Mouse (Mus musculus) gastrocnemius, postnatal 14 days (tissue): Measurements from ENCODE around the gene Tex9. TPM values are rescaled to one million over a fixed set of nuclear protein-coding genes. Genes with fewer than 3 reads are reported as not detected.

Experiments used
- DNase-seq: peaks from one replicate; pipeline ENCODE4 v3.0.0; 2021; ENCODE audit warnings: mixed read lengths
- intact Hi-C: fragments of 180-260 bp; cut with DNase I; formaldehyde crosslinking; loops from one replicate; pipeline ENCODE4 v1.15.1; 2025; ENCODE audit warnings: low total_unique reads
- long read RNA-seq, 2 experiments: library from polyadenylated mRNA; stranded (forward); transcript quantifications; one replicate each; pipeline ENCODE4 v2.0.0; 2021
- total RNA-seq, 2 experiments: library from RNA; stranded (reverse); gene quantifications; 2 replicates each; pipeline ENCODE4 v1.2.3; 2021

Gene Tex9
- total RNA-seq = 1 to 10 TPM; 3.0 to 3.1 TPM
- long read RNA-seq, experiment 1, partial matches to known transcripts = 0 of 2 reads
- long read RNA-seq, experiment 1, other reads (novel, unspliced or antisense) = 1 of 2 reads
- long read RNA-seq, experiment 2, partial matches to known transcripts = 0 of 1 reads
- long read RNA-seq, experiment 2, other reads (novel, unspliced or antisense) = 1 of 1 reads

DNA sequence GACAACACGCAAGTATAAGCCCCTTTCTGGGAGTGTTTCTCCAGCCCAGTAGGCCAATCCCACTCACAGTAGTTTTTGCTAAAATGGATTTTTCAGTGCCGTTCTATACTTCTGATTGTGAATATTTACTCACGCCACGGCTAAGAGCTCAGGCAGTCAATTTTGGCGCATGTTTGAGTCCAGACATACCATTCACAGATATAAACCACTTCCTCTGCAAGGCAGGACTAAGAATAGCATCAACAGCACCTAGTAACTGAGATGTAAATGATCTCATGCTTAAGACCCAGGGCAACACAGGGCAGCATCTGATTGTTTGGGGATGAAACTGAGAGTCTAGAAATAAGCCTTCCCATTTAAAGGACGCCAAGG lies at the start of gene Tex9:
TSS of gene Tex9 (minus strand) at position 19 of the 372 bp plus-strand sequence.
- no peak for DNase-seq
- intact Hi-C loops = no loop called here

DNA sequence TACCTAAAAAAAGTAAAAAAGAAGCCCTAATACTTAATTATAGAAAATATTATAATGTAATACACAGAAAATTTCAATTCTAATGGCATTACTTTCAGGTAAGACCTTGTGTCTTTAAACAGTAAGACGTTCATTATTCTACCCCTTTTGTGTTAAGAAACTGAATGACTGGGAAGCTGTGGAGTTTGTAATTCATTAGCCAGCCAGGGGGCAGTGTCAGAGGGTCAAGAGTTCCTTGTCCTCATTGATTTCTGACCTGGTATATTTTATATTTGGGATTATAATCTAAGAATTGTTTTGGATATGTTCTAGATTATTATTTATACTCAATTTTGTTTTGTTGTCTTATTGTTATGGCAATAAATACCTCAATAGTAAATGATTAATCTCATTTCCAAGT lies 45.1 kb upstream of the Tex9 start:
- intact Hi-C loops = no loop called here
- no peak for DNase-seq

DNA sequence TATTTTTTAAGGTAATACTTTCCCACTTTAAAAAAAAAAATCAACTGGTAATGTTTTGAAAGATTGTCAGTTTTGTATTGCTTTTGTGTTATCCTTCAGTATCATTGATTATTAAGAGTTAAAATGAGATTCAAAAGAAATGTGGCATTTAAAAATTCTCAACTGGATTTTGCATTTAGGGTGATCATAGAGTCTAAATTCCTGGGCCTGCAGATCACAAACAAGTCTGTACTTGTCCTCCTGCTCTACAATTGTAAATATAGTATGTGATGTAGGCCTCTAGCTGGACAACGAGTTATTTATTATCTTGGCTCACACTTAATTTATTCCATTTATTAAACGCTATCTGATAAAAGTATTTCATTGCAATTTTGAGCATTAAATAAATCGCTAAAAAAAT lies 43.4 kb upstream of the Tex9 start:
- DNase-seq = no peak
- intact Hi-C loops = no loop called here

DNA sequence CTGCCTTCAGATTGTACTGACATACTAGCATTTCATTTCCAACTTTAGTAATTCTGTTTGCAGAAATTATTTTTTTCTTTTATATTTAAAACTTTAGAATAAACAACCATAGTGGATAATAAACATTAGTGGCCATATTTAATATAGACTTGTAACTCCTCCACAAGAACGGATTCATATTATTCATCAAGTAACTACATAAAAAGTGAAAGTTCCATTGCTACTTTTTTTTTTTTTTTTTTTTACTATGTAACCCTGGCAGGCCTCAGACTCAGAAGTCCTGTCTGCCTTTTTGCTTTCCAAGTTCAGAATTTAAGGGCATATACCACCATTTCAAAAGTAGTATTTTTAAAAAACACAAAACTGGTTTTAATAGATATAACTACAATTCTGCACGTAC lies 43.0 kb upstream of the Tex9 start:
- intact Hi-C loops = no loop called here
- DNase-seq = no peak

DNA sequence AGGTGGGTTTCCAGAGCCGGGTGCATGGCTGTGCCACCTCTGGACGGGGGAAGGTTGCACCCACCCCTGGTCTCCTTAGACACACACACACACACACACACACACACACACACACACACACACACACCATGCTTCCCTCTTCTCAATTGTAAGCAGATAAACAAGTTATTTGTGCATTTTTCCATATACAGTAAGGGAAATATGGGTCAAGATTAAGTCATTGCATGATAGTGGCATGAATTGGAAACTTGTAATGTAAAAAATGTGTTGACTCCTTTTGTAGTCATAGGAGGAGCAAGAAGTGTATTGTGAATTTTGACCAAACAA lies 41.0 kb upstream of the Tex9 start:
- DNase-seq = no peak
- intact Hi-C loops = no loop called here

DNA sequence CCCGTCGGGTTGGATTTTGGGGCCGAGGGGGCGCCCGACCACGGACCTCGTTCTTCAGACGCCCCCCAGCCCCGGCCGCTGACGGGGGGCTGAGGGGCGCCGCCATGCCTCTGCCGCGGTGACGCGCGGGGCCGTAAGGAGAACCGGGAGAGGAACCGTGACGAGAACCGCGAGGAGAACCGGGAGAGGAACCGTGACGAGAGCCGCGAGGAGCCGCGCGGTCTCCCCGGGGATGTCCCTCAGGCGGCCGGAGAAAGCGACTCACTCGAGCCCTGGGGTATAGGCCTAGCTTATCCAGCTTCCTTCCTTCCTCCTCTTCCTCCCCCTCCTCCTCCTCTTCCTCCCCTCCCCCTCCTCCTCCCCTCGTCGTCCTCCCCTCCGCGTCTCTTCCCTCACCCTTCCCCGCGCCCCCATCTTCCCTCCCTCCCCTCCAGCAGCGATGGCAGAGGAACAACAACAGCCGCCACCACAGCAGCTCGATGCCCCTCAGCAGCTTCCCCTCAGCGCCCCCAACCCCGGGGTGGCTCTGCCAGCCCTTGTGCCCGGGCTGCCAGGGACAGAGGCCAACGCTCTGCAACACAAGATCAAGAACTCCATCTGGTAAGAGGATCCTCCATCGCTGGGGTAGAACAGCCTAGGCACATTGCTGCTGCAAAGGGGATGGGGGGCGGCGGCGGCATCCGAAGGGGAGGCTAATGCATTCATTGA lies 40.5 kb upstream of the Tex9 start:
- intact Hi-C loops = no loop called here
- peak; percentile 44 for DNase-seq

DNA sequence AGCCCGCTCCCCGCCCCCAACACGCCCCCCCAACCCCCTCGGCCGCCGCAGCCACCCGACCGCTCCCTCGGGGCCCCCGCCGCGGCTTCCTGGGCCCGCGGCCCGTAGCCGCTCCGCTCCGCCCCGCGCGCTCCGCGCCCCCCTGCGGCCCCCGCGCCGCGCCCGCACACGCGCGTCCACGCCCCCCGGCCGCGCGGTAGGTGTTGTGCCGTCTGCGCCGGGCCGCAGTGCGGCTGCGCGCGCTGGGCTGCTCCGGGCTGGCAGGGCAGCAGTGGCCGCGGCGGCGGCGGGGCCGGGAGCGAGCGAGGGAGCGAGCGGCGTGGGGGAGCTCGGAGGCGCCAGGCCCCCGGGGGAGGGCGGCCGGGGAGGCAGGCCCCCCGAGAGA lies 40.0 kb upstream of the Tex9 start, which contains the start of gene Rfx7:
TSS of gene Rfx7 (plus strand) at position 245 of the 385 bp plus-strand sequence.
- DNase-seq = peak; percentile 77
- intact Hi-C loops = no loop called here

DNA sequence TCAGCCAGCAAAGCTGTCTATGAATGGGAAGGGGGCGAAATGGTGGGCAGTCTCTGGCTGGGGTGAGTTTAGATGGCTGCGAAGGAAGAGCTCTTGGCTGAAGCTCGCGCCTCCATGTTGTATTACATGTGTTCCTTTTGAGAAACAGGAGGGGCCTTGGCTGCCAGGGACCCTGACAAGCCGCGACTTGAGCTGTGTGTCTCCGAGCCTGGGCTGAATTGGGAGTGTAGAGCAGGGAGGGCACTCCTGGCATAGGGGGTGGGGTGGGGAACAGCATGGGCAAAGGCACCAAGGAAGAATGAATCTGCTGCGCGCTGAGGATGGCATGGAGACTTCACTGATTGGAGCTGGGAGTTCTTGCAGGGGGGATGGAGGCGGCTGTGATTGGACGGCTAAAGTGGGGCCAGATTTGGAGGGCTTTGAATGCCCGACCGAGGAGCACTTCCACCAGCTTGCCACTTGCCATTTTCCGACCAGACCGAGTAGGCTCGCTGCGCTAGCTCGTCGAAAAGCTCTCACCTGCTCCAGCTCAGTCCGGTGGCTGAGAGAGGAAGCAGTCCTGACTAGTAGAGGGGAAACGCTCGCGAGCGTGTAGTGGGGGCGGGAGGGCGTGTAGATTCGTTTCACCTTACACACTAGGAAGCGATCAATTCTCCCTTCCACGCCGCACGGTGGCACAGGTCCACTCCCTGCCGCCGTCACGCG lies 39.4 kb upstream of the Tex9 start:
- DNase-seq = peak; percentile 76
- intact Hi-C loops = no loop called here

DNA sequence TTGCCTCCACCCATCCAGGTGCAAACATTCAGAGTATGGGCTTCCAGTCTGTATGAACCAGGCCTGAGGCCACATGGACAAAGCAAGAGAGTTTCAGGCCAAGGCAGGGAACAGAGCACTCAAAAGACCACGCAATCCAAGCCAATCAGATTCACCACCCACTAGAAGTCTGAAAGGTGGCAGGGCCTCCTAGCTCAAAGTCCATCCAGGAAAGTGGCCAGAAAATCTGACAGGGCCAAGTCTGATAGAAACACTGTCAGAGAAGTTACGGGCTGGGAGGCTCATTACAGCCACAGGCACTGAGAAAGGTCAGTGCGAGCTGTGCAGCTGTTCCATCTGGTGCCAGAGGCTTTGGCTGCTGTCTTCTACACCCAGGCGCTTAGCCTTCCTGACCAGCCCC lies 38.8 kb upstream of the Tex9 start:
- DNase-seq = peak; percentile 69
- intact Hi-C loops = no loop called here

DNA sequence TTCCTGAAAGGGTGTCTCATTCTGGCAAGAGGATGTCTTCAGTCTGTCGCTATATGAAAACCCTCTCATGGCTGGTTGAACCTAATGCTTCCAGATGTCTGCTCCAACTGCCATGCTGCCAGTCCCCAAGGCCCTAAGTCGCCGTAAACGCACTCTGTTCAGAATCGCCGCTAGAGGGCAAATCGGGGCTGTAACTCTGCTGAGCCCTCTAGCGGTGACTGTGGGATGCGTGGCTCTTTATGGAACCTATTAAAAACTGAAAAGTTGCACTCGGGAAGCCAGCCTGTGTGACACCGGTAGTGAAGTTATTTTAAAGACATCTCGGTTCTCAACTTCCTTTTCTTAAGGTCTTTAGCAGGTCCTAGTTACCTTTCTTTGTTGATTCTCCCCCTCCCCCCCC lies 38.2 kb upstream of the Tex9 start:
- intact Hi-C loops = no loop called here
- DNase-seq = peak; percentile 85

DNA sequence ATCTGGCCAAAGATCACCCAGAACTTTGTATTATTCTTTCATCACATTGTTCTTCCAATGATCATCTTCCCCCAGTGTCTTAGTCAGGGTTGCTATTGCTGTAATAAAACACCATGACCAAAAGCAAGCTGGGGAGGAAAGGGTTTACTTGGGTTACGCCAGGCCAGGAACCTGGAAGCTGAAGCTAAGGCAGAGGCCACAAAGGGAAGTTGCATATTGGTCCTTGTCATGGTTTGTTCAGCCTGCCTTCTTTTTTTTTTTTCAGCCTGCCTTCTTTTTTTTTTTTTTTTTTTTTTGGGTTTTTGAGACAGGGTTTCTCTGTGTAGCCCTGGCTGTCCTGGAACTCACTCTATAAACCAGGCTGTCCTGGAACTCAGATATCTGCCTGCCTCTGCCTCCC lies 34.1 kb upstream of the Tex9 start:
- intact Hi-C loops = no loop called here
- DNase-seq = no peak

DNA sequence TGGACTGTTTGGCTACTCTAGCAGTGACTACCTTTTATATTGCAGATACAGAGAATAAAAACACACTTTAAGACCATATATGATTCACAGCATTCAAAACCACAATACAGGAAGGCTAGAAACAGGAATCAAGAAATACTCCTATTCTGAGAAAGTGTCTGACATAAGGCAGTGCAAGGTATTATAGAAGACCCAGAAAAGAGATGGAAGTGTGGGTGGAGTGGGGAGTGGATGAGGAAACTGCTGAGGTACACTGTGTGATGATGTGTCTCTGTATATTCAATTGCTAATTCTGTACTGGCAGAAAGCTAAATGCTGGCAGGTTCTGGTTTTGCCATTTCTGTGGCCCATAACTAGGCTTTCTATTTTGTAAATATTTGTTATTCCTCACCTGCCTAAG lies 28.8 kb upstream of the Tex9 start:
- no peak for DNase-seq
- intact Hi-C loops = no loop called here

DNA sequence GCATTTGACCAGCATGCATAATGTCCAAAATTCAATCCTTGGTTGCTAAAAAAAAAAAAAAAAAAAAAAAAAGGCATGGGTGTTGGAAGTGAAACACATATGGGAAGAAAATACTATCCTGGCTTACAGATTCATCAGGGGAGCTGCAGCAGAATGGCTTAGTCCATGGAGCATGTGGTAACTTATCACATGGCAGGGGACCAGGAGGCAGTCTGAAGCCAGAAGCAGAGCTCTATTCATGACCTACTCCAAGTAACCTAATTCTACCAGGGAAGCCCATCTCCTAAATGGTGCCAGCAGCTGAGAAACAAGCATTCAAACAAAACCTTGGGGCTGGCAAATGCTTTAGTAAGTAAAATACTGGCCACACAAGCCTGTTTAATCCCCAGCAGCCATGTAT lies 27.2 kb upstream of the Tex9 start:
- DNase-seq = peak; percentile 30
- intact Hi-C loops = no loop called here

DNA sequence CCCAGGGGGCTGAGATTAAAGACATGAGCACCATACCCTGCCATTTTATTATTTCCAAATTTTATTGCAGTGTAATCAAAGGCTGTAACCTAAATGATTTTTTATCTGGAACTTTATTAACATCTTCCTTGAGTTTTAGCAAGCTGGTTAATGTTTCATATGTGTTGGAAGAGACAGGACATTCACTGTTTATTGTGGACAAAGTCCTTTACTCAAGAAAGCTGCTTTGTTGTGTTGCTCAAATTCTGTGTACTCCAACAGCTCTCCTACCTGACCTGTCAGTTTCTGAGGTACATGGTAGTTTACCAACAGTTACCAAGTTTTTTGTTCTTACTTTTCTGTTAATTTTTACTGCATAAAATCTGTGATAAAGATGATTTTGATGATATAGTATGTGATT lies 23.4 kb upstream of the Tex9 start:
- intact Hi-C loops = no loop called here
- no peak for DNase-seq

DNA sequence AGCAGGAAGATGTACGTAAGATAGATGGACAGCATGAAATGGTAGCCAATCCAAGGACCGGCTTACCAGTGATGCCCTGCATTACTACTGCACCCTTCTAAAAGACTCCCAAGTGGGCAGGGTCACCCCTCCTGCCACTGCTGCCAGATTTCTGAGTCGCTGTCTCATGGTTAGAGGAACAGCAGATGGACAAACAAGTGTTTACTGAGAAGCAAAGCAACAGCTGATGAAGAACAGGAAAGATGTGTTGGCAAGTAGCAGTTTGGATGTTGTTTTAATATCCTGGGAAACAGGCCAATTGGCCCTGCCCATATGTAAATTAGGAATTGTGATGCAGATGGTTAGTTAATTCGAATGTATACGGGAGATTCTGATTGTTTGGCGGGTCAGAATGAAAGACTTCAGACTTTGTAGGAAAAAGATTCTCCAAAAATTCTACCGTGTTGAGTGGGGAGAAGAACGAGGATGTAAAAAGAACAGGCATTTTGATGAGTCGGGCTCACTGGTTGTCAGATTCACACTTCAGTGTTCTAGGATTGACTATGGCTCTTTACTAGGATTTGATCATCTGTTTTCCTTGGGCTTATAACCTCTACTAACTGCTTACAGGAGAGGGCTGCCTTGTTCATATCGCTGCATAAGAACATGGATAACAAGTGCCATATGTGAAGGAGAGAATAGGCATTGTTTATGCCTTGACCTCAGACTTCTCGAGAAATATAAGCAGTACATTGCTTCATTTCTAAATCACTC lies 20.4 kb upstream of the Tex9 start:
- no peak for DNase-seq
- intact Hi-C loops = no loop called here

DNA sequence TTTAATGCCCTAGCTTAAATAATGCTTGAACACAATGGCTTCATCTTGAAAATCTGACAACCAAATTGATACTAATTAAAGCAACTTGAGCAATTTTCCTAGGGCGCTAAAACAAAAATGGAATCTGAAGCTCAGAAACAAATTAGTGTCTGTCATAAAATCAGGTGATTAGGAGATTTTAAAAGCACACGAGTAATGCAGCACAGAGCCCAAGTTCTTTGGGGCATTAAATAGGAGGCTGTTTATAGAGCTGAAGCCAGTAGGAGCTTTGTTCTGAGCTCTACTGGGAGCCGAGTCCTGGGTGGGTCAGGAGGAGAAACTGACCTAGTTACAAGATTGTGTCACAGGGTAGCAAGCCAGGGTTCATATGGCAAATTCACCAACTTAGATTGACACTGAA lies 5.2 kb upstream of the Tex9 start:
- DNase-seq = no peak
- intact Hi-C loops = no loop called here

DNA sequence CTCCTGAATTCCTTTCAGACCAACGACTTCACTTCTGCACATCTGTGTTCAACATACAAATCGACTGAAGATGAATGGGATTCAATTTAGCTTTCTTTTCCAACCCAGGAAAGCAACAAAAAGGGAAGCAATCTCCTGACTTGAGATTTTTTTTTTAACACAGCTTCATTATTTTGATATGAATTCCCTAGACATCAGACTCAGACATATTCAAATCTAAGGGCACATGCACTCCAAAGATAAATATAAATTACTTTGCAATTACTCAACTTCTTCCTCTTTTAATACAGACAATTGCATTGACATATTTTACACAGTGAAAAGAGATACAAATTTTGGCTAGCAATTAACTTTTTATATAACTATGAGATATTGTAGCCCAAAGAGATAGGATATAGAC lies 4.7 kb upstream of the Tex9 start:
- no peak for DNase-seq
- intact Hi-C loops = no loop called here

DNA sequence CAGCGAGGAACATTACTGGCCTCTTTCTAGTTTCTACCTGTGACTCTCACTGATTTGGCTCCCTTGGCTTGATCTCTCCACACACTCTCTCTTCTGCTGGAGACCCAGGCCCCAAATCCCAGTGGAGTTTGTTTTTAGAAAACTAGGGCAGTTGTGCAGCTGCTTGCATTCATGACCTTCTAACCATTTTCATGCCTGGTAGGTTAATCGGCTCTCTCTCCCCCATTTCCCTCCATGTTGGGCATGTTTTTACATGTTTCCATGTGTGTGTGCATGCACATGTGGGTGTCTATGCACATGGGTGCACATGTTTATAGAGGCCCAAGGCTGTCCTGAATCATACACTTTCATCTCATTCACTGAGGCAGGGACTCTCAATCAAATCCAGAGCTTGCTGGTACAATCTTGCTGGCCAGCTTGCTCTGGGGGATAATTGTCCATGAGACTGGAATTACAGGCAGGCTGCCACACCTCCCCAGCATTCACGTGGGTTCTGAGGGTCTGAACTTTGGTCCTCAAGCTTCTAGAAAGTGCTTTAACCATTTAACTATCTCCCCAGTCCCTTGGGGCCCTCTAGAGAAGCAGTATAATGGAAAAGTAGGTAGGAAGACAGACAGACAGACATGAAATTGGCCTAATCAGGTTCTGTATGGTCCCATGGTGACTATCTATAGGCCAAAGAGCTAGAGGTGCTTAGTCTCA lies 2.1 kb upstream of the Tex9 start:
- DNase-seq = no peak
- intact Hi-C loops = no loop called here

DNA sequence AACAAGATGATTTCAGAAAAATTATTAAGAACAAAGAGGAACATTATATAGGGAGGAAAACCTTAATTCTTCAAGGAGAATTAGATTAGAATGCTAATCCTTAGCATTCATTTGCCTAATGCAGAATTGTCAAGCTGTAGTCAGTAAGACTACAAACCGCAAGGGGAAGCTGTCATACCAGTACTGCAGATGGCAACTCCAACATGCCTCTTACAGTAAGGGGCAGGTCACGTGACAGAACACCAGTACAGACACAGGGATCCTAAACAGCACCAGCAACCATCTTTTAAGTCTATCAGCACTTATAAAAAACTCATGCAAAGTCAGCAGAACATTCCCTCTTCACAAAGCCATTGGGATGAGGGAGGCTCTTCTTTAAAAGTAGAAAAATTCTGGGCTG lies 1.5 kb upstream of the Tex9 start:
- DNase-seq = no peak
- intact Hi-C loops = no loop called here

DNA sequence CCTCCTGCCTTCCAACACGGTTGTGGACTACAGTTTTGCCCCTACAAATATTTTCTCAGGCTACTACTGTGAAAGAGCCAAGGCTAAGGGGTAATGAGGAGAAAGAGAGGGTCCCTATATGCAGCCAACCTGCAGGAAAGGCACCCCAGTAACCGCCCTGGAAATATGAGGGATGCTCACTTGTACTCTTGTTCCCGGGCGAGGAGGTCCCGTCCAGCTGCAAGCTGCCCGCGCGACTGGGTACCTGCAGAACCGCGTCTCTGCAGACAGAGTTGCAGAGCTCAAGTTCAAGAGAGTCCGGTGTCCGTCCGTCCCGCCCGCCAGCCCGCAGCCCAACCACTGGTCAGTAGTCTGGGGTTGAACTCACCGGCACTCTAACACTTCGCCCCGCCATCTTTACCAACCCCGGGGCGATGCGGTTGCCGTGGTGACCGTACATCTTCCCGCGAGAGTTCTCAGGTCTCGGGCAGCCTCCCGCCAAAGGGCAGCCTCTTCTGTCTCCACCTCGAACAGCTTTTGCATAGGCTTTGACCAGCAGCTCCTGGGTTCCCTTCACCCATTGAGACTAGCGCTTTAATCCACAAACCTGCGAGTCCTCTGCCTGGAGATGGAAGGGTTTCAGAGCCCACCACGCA lies 336 bp downstream of the Tex9 start:
- DNase-seq = peak; percentile 92
- intact Hi-C loops = no loop called here
